Mouse (Mus musculus): Measurements from ENCODE around the gene Csdc2.

GRCm38 (mm10) chr15:81915663-81916062, 20.9 kb upstream of the Csdc2 start:
- TF ChIP-seq POLR2A (IDR thresholded peaks at IDR 0.05; ENCODE audit: control insufficient read depth, extremely low read depth, insufficient read depth, low read length, poor library complexity) (no peak), CTCF (IDR thresholded peaks at IDR 0.05; ENCODE audit: borderline replicate concordance, control insufficient read depth, extremely low read depth, insufficient read depth, low read length, poor library complexity) (no peak)
